Mouse (Mus musculus) adrenal gland, adult 2 months (tissue): ENCODE results near the gene Psmd11. TPM values are rescaled to one million over a fixed set of nuclear protein-coding genes. Genes with fewer than 3 reads are reported as not detected.
"Not testable (repeated sequence)": the region's sequence is repeated elsewhere in the genome, so short reads cannot be mapped to it uniquely, and the experiment has no call there.

Source experiments
- DNase-seq: peaks from one replicate; pipeline ENCODE4 v3.0.0; 2021
- long read RNA-seq: library from polyadenylated mRNA; stranded (forward); transcript quantifications from one replicate; pipeline ENCODE4 v2.0.0, GENCODE M21; 2021
- polyA plus RNA-seq: library from polyadenylated mRNA; depleted of rRNA; stranded (reverse); fragments of >200 nt; gene quantifications from 2 replicates; pipeline ENCODE4 v1.2.3, GENCODE M21; 2012; rRNA removed
- total RNA-seq, 2 experiments: library from RNA; stranded (reverse); gene quantifications; 2 replicates each; pipeline ENCODE4 v1.2.3; 2021

The Psmd11 gene
- total RNA-seq, result 100 to 1,000 TPM; 142 to 155 TPM
- polyA plus RNA-seq, result 16.6 and 19.9 TPM in 2 replicates
- long read RNA-seq, transcript Psmd11-201 (14 exons, 2,848 nt), result major isoform, 83 of 102 reads
- long read RNA-seq, transcript Psmd11-214 (13 exons, 1,626 nt), result minor isoform, 12 of 102 reads
- long read RNA-seq, partial matches to known transcripts, result 5 of 102 reads
- long read RNA-seq, other reads (novel, unspliced or antisense), result 2 of 102 reads

GRCm38 (mm10) chr11:80428381-80429008 lies at the start of gene Psmd11:
TSS of gene Psmd11 (plus strand) at chr11:80428615.
- DNase-seq, result peak; percentile 97

DNA sequence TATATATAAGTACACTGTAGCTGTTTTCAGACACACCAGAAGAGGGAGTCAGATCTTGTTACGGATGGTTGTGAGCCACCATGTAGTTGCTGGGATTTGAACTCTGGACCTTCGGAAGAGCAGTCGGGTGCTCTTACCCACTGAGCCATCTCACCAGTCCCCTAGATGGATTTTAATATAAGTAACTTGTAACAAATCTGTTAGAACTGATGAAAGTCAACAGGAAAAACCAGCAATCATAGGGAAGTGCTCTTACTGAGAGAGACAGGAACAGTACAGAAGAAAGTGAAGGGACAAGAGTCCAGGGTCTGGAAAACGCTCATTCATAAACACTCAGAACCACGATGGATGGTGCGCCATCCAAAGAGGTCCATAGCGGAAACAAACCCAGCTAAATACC lies 49.2 kb upstream of the Psmd11 start:
- not testable (repeated sequence) for DNase-seq

GRCm38 (mm10) chr11:80382626-80383018 lies 45.8 kb upstream of the Psmd11 start:
- DNase-seq, result peak; percentile 59

DNA sequence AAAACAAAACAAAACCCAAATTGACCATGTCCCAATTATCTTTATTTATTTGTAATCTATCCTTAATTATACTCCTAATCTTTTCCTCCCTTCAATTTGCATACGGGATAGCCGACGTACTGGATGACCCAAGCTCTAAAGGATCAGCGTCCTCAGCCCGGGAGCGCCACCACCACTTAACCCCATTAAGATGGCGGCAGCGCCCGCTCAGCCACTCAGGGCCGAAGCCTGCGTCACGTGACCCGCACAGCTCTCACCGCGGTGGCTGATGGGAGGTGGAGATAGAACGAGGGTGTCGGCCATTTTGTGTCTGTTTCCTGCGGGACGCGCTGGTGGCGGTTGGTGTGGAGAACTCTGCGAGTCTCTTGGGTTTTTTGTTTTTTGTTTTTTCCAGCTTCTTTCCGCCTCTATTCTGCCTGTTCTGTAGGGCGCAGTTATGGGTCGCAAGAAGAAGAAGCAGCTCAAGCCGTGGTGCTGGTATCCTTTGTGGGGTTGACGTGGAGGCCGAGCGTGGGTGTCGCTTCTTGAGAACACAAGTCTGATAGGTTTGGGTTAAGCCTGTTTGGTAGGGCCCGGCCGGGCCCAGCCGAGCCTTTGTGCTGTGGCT lies 45.3 kb upstream of the Psmd11 start, which contains the start of gene Zfp207:
TSS of gene Zfp207 (plus strand) at position 261 of the 607 bp plus-strand sequence.
- DNase-seq, result peak; percentile 97

- DNase-seq, result no peak
Measured at GRCm38 (mm10) chr11:80383626-80384046, 44.8 kb upstream of the Psmd11 start.

- peak; percentile 17 for DNase-seq
Measured at GRCm38 (mm10) chr11:80384461-80384860, 44.0 kb upstream of the Psmd11 start.

- DNase-seq, result peak; percentile 17
Measured at GRCm38 (mm10) chr11:80385055-80385454, 43.4 kb upstream of the Psmd11 start.

- no peak for DNase-seq
Measured at GRCm38 (mm10) chr11:80386790-80387189, 41.6 kb upstream of the Psmd11 start.

DNA sequence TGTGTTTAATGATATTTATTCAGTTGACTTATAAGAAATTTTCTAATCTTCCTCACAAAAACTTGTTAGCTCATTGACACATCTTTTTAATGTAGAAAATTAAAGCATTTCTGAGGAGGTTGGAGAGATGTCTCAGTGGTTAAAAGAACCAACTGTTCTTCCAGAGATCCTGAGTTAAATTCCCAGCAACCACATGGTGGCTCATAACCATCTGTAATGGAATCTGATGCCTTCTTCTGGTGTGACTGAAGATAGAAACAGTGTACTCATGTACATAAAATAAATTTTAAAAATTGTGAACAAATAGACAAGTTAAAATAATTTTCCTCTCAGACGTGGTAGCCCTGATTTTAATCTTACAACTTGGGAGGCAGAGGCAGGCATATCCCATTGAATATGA lies 38.5 kb upstream of the Psmd11 start:
- DNase-seq, result no peak

GRCm38 (mm10) chr11:80391407-80392120 lies 36.9 kb upstream of the Psmd11 start:
- no peak for DNase-seq

- no peak for DNase-seq
Measured at GRCm38 (mm10) chr11:80395930-80396329, 32.5 kb upstream of the Psmd11 start.

- no peak for DNase-seq
Measured at GRCm38 (mm10) chr11:80396617-80397016, 31.8 kb upstream of the Psmd11 start.

DNA sequence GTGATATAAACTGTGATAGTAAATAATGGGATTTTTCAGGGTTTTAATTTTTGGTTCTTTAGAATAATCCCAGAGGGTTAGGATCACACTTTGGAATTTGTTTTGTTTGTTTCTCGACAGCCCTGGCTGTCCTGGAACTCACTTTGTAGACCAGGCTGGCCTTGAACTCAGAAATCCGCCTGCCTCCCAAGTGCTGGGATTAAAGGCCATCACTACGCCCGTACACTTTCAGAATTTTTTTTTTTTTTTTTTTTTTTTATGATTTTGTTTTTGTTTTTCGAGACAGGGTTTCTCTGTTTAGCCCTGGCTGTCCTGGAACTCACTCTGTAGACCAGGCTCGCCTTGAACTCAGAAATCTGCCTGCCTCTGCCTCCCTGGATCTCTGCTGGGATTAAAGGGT lies 20.5 kb upstream of the Psmd11 start:
- DNase-seq, result not testable (repeated sequence)

GRCm38 (mm10) chr11:80410377-80410776 lies 18.0 kb upstream of the Psmd11 start:
- no peak for DNase-seq

DNA sequence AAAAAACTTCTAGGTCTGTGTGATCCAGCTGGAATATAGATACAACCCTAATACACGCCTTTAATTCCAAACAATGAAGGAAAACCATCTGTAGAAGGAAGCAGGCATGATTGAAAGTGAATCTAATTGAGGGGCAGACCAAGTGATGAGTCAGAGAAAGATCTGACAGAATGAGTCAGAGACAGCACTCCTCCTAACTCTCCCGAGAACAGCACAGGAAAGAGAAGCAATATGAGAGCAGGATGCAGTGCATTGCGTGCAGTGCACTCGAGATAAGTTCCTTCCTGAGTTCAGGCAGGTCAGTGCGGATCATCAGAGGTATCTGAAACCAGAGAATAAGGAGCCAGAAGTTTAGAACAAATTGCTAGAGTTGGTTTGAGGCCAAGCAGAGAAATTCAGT lies 11.3 kb upstream of the Psmd11 start:
- no peak for DNase-seq

DNA sequence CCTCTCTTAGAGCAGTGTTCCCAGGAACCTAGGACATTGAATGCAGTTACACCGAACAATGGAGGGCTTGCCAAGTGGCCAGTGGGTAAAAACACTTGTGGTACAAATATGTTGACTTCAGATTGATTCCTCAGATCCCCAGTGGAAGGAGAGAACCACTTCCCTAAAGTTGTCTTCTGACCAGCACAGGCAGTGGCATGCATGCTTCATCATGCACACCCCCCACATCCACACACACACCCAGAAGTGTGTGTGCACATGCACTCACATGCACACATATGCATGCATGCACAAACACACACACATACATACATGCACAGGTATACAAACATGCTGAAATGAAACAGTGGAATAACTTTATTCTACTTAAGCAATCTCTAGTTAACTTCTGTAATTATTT lies 8.7 kb upstream of the Psmd11 start:
- no peak for DNase-seq

DNA sequence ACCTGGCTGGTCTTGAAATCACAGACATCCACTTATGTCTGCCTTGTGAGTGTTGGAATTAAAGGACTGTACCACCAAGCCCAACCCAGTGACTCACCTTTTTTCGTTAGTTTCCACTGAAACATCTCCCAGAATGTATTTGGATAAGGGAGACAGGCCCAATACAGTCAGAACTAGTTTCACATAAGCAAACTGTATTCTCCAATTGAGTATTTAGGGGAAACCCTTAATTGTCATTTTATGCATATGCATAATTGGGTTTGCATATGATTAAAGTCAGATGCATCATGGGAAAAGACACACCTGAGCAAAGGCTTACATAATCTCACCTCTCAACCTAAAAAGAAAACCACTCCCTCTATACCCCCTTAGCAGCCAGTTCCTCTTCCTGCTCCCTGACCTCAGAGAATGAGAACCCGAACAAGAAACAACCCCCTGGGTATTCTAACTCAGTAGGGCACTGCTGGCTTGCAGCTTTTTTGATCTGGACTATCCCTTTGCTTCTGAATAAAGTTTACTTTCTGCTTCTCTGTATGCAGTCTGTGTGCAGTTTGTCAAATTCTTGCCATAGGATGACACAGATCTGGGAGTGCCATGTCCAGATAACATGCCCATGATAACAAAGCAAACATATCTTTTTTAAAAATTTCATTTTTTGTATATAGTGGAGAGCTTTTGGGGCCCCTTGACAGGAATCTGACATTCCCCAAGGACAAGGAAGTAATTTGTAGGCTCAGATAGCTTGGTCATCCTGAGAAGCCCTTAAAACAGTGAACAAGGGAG lies 8.0 kb upstream of the Psmd11 start:
- DNase-seq, result no peak

- no peak for DNase-seq
Measured at GRCm38 (mm10) chr11:80421421-80422047, 6.9 kb upstream of the Psmd11 start.

DNA sequence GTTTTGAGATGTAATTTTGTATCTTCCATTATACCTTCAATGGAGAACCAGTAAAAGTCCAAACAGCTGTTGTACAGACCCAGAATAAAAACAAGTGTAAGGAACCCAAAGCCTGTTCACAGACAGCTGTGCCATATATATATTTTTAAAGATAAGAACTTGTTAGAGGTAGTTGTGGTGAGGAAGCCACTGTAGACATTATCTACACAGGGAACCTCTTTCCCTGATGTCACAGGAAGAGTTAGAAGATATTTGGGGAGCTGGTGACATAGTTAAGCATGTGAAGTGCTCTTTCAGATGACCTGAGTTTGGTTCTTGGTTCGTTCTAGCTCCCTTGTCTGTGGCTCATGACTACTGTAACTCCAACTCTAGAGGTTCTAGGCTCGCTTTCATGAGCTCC lies 3.7 kb upstream of the Psmd11 start:
- no peak for DNase-seq

DNA sequence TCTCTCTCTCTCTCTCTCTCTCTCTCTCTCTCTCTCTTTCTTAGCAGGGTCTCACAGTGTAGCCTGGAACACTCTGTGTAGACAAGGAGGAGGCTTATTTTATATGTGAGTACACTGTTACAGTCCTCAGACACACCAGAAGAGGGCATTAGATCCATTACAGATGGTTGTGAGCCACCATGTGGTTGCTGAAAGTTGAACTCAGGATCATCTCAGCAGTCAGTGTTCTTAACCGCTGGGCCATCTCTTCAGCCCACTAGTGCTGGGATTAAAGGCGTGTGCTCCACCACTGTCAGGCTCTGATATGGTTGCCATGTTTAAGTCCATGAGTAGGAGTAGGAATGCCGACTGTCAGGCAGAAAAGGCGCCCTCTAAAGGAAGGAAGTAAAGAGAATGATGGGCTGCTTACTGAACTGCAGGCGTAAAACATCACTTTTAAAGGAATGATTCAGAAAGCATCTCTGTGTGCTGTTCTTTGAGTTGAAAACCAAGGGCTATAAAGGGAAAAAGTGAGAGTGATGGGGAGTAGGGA lies 3.1 kb upstream of the Psmd11 start:
- no peak for DNase-seq
